Mouse (Mus musculus) liver, embryonic 15.5 days (tissue): Measurements from ENCODE around the gene Ticam1. TPM values are rescaled to one million over a fixed set of nuclear protein-coding genes. Genes with fewer than 3 reads are reported as not detected.

Experiments
- ATAC-seq: fragments of 200-750 bp; cut with Nextera tagmentation; 2 replicates; pipeline ENCODE4 v1.8.0; 2017; ENCODE audit warnings: moderate number of reproducible peaks, mild to moderate bottlenecking, moderate library complexity; ENCODE audit not compliant: insufficient read depth
- H3K27ac ChIP-seq: fragments of 300-500 bp; sonication (generic); replicated peaks from 2 replicates; pipeline ENCODE4 v1.5.1; 2015; ENCODE audit warnings: mild to moderate bottlenecking, inconsistent platforms
- H3K27me3 ChIP-seq: fragments of 300-500 bp; sonication (generic); 2 replicates; pipeline ENCODE4 v1.6.1; 2015; ENCODE audit warnings: mild to moderate bottlenecking, inconsistent platforms
- H3K36me3 ChIP-seq: fragments of 300-500 bp; sonication (generic); replicated peaks from 2 replicates; pipeline ENCODE4 v1.6.1; 2015; ENCODE audit warnings: moderate library complexity, mild to moderate bottlenecking, inconsistent platforms
- H3K4me1 ChIP-seq: fragments of 300-500 bp; sonication (generic); replicated peaks from 2 replicates; pipeline ENCODE4 v1.6.1; 2015; ENCODE audit warnings: inconsistent platforms
- H3K4me2 ChIP-seq: fragments of 300-500 bp; sonication (generic); 2 replicates; pipeline ENCODE4 v1.6.1; 2015; ENCODE audit warnings: moderate library complexity, mild to moderate bottlenecking, inconsistent platforms
- H3K4me3 ChIP-seq: fragments of 300-500 bp; sonication (generic); replicated peaks from 2 replicates; pipeline ENCODE4 v1.5.1; 2015; ENCODE audit warnings: mild to moderate bottlenecking, inconsistent platforms
- H3K9ac ChIP-seq: fragments of 300-500 bp; sonication (generic); 2 replicates; pipeline ENCODE4 v1.6.1; 2015; ENCODE audit warnings: moderate library complexity, mild to moderate bottlenecking, inconsistent platforms
- H3K9me3 ChIP-seq: fragments of 300-500 bp; sonication (generic); replicated peaks from 2 replicates; pipeline ENCODE4 v1.6.1; 2016; ENCODE audit warnings: inconsistent platforms
- WGBS: fragments of 180-500 bp; shearing (Covaris S2); methylation state at CpG from one replicate; pipeline ENCODE4 v1.1.7; 2015; ENCODE audit warnings: mixed read lengths; ENCODE audit not compliant: insufficient replicate concordance; 5-methylcytosine and 5-hydroxymethylcytosine counted together
- polyA plus RNA-seq: library from polyadenylated mRNA; unstranded; fragments of >200 nt; fragmentation: Nextera tagmentation; extraction: Ambion mirVana; gene quantifications from 2 replicates; pipeline ENCODE4 v1.2.1, GENCODE M21; 2015

Ticam1 gene
- polyA plus RNA-seq, 1 experiment from 2014 or later = 3.2 TPM

GRCm38 (mm10) chr17:56275842-56276480 lies 625 bp downstream of the Ticam1 start:
- peak; percentile 35 for ATAC-seq
- Histone ChIP-seq H3K4me3 (peak overlapping the region; percentile 72), H3K4me1 (peaks cover 73% of the 10 kb centered on the region), H3K27ac (peak overlapping the region; percentile 87), H3K36me3 (peaks cover 52% of the 10 kb centered on the region), H3K4me2 (peak overlapping the region; percentile 83), H3K9ac (peak overlapping the region; percentile 83), H3K9me3 (no peaks in the 10 kb centered on the region), H3K27me3 (no peaks in the 10 kb centered on the region)
- 11% methylated on average over 5 of the region's 5 CpGs for WGBS

DNA sequence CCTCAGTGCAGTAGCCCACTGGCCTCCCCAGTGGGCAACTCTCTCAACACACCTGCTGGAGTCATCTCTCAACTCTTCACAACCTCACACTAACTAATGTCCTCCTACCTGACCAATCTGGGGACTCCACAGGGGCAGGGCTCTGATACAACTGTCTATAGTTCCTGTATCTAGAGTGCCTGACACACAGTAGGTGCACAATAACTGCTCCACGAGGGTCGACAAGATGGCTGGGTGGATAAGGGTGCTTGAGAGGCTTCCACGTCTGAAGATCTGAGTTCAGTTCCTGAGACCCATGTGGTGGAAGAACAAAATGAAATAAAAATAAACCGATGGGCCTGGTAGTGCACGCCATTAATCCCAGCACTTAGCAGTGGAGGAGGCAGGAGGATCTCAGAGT lies 2.6 kb downstream of the Ticam1 start:
- Histone ChIP-seq H3K9me3 (no peaks in the 10 kb centered on the region), H3K4me2 (no peak overlapping the region; the same call in 1 of the 2 replicates), H3K36me3 (peaks cover 52% of the 10 kb centered on the region), H3K27ac (peak overlapping the region; percentile 61), H3K4me1 (peaks cover 71% of the 10 kb centered on the region), H3K27me3 (no peaks in the 10 kb centered on the region), H3K9ac (no peak overlapping the region), H3K4me3 (no peak overlapping the region)
- no peak for ATAC-seq
- 69% methylated on average over 5 of the region's 5 CpGs for WGBS

GRCm38 (mm10) chr17:56273482-56273881 lies 3.1 kb downstream of the Ticam1 start:
- 79% methylated on average over 7 of the region's 7 CpGs for WGBS
- 0 out of 2 replicates have a peak overlapping the region, but pooled peaks have one; percentile 16 for H3K9ac ChIP-seq
- H3K4me1 ChIP-seq = peaks cover 69% of the 10 kb centered on the region
- H3K9me3 ChIP-seq = no peaks in the 10 kb centered on the region
- no peak overlapping the region for H3K4me3 ChIP-seq
- H3K27ac ChIP-seq = peak overlapping the region; percentile 51; the same call in 1 of the 2 replicates
- no peaks in the 10 kb centered on the region for H3K27me3 ChIP-seq
- H3K36me3 ChIP-seq = peaks cover 47% of the 10 kb centered on the region
- H3K4me2 ChIP-seq = no peak overlapping the region; the same call in 1 of the 2 replicates
- ATAC-seq = no peak

DNA sequence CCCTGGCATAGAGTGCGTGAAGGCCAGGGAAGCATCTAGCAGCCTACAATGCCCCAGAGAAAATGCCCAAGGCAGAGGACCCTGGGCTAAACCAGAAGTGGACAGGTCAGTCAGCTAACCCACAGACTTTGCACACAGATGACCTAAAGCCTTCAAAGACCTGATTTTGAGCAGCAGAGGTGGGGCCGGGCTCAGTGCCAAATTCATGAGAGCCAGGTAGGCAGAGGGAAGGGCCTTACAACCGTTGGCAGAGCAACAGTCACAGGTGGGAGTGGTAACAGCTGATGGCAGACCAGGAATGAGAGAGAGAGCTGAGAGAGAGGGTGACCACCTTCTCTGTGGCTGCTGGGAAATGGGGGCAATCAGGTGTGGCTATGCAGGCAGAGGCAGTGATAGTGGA lies 3.9 kb downstream of the Ticam1 start:
- Histone ChIP-seq H3K4me3 (no peak overlapping the region), H3K27me3 (no peaks in the 10 kb centered on the region), H3K27ac (no peak overlapping the region), H3K9ac (no peak overlapping the region), H3K4me2 (no peak overlapping the region), H3K4me1 (peaks cover 60% of the 10 kb centered on the region), H3K36me3 (peaks cover 47% of the 10 kb centered on the region), H3K9me3 (no peaks in the 10 kb centered on the region)
- WGBS = 65% methylated on average over 3 of the region's 3 CpGs
- ATAC-seq = no peak

- Histone ChIP-seq H3K9ac (no peak overlapping the region), H3K4me2 (no peak overlapping the region), H3K4me1 (peaks cover 52% of the 10 kb centered on the region), H3K4me3 (no peak overlapping the region), H3K27ac (no peak overlapping the region), H3K36me3 (peaks cover 47% of the 10 kb centered on the region), H3K9me3 (no peaks in the 10 kb centered on the region), H3K27me3 (no peaks in the 10 kb centered on the region)
- ATAC-seq = no peak
- WGBS = 76% methylated on average over 12 of the region's 12 CpGs
Observed at GRCm38 (mm10) chr17:56271609-56272253, 4.9 kb downstream of the Ticam1 start.

DNA sequence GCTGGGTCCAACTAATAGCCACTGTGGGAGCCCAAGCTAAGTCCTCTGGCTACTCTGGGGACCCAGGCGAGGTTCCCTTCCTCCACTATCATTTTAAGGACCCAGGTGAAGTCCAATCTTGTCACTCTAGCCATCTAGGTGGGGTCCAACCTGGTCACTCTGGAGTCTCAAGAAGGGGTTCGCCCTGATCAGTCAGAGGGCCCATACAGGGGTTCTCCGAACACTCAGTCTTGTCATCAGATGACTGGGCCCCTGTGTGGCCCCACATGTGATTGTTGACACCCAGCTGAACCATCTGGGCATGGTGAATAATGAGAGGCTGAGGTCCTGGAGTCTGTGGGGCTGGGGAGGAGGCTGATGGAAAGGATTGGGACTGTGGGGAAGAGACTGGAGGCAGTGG lies 6.8 kb downstream of the Ticam1 start:
- H3K27ac ChIP-seq = peak overlapping the region; percentile 75
- H3K9ac ChIP-seq = peak overlapping the region; percentile 51
- H3K4me3 ChIP-seq = peak overlapping the region; percentile 50
- no peaks in the 10 kb centered on the region for H3K9me3 ChIP-seq
- H3K4me2 ChIP-seq = peak overlapping the region; percentile 74
- no peak for ATAC-seq
- 55% methylated on average over 3 of the region's 3 CpGs for WGBS
- peaks cover 46% of the 10 kb centered on the region for H3K4me1 ChIP-seq
- no peaks in the 10 kb centered on the region for H3K27me3 ChIP-seq
- H3K36me3 ChIP-seq = peaks cover 47% of the 10 kb centered on the region

- peak; percentile 63 for ATAC-seq
- H3K4me2 ChIP-seq = peak overlapping the region; percentile 74
- 15% methylated on average over 12 of the region's 12 CpGs for WGBS
- peak overlapping the region; percentile 50 for H3K4me3 ChIP-seq
- H3K9me3 ChIP-seq = no peaks in the 10 kb centered on the region
- H3K4me1 ChIP-seq = peaks cover 44% of the 10 kb centered on the region
- H3K9ac ChIP-seq = peak overlapping the region; percentile 51
- peaks cover 44% of the 10 kb centered on the region for H3K36me3 ChIP-seq
- peak overlapping the region; percentile 75 for H3K27ac ChIP-seq
- no peaks in the 10 kb centered on the region for H3K27me3 ChIP-seq
Observed at GRCm38 (mm10) chr17:56269153-56269630, 7.4 kb downstream of the Ticam1 start.

DNA sequence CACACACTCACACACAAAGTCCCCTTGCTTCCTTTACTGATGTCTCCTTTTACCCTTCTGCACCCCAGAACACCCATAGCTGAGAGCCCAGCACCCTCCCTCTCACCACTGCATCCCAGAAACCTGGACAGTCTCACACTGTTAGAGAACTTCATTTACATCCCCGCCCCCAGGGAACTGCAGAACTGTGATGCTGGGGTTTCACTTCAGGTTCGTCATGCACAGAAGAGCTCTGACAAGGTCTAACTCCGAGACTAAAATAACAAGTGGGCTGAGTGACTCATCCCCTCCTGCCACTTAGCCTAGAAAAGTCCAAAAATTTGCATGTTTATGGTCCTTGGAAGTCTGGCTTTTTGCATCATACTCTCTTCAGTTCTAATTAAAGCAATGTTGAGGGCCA lies 10.3 kb downstream of the Ticam1 start:
- no peaks in the 10 kb centered on the region for H3K27me3 ChIP-seq
- H3K36me3 ChIP-seq = peaks cover 36% of the 10 kb centered on the region
- H3K4me2 ChIP-seq = no peak overlapping the region
- H3K4me1 ChIP-seq = peaks cover 38% of the 10 kb centered on the region
- peak overlapping the region; percentile 35; the same call in 1 of the 2 replicates for H3K27ac ChIP-seq
- no peak overlapping the region for H3K4me3 ChIP-seq
- H3K9me3 ChIP-seq = no peaks in the 10 kb centered on the region
- WGBS = 56% methylated on average over 3 of the region's 3 CpGs
- ATAC-seq = no peak
- H3K9ac ChIP-seq = no peak overlapping the region

- WGBS = 70% methylated on average over 3 of the region's 3 CpGs
Observed at GRCm38 (mm10) chr17:56265869-56266268, 10.7 kb downstream of the Ticam1 start.

GRCm38 (mm10) chr17:56265011-56265410 lies 11.6 kb downstream of the Ticam1 start:
- Histone ChIP-seq H3K27ac (0 out of 2 replicates have a peak overlapping the region, but pooled peaks have one; percentile 45), H3K27me3 (no peaks in the 10 kb centered on the region), H3K9ac (no peak overlapping the region), H3K4me2 (no peak overlapping the region), H3K4me1 (peaks cover 49% of the 10 kb centered on the region), H3K9me3 (no peaks in the 10 kb centered on the region), H3K36me3 (peaks cover 36% of the 10 kb centered on the region), H3K4me3 (no peak overlapping the region)
- ATAC-seq = no peak
- 71% methylated on average over 4 of the region's 4 CpGs for WGBS

More at GRCm38 (mm10) chr17:56265869-56266268, 10.7 kb downstream of the Ticam1 start:
- Histone ChIP-seq H3K9me3 (no peaks in the 10 kb centered on the region), H3K36me3 (peaks cover 36% of the 10 kb centered on the region), H3K4me2 (no peak overlapping the region), H3K27me3 (no peaks in the 10 kb centered on the region), H3K4me1 (peaks cover 41% of the 10 kb centered on the region), H3K9ac (no peak overlapping the region), H3K27ac (0 out of 2 replicates have a peak overlapping the region, but pooled peaks have one; percentile 35), H3K4me3 (no peak overlapping the region)
- ATAC-seq = no peak

GRCm38 (mm10) chr17:56264020-56264419 lies 12.6 kb downstream of the Ticam1 start:
- 18% methylated on average over 8 of the region's 8 CpGs for WGBS
- Histone ChIP-seq H3K4me2 (no peak overlapping the region), H3K4me1 (peaks cover 49% of the 10 kb centered on the region), H3K4me3 (no peak overlapping the region), H3K27me3 (no peaks in the 10 kb centered on the region), H3K36me3 (peaks cover 43% of the 10 kb centered on the region), H3K27ac (no peak overlapping the region), H3K9ac (no peak overlapping the region), H3K9me3 (no peaks in the 10 kb centered on the region)
- ATAC-seq = peak; percentile 37; the same call in 1 of the 2 replicates
